Mouse (Mus musculus) megakaryocyte, embryonic 14.5 days (primary cell): Measurements from ENCODE around the gene U2af1. TPM values are rescaled to one million over a fixed set of nuclear protein-coding genes. Genes with fewer than 3 reads are reported as not detected.

Experiments used
- H3K27me3 ChIP-seq: replicated peaks from 2 replicates; pipeline ENCODE3; 2012; ENCODE audit warnings: inconsistent platforms
- H3K36me3 ChIP-seq: replicated peaks from 2 replicates; pipeline ENCODE3; 2012; ENCODE audit warnings: low read length, inconsistent platforms, mixed read lengths
- H3K4me1 ChIP-seq: 2 replicates; pipeline ENCODE4 v1.6.1; 2012; ENCODE audit warnings: inconsistent platforms
- H3K4me3 ChIP-seq: replicated peaks from 2 replicates; pipeline ENCODE3; 2012; ENCODE audit warnings: moderate library complexity, mild to moderate bottlenecking, inconsistent platforms
- H3K9me3 ChIP-seq: 2 replicates; pipeline ENCODE4 v1.6.1; 2012; ENCODE audit warnings: inconsistent platforms
- FLI1 ChIP-seq: IDR thresholded peaks from 2 replicates; pipeline ENCODE4 v1.6.1; 2012; ENCODE audit warnings: low read length, inconsistent platforms, mixed read lengths
- GATA1 ChIP-seq: IDR thresholded peaks from 3 replicates; pipeline ENCODE4 v1.6.1; 2012; ENCODE audit warnings: mixed read lengths, low read length, inconsistent platforms, borderline replicate concordance
- polyA plus RNA-seq: library from polyadenylated mRNA; stranded (reverse); fragments of >175 nt; gene quantifications from 2 replicates; pipeline ENCODE4 v1.2.3, GENCODE M21; 2012; ENCODE audit warnings: low replicate concordance; ENCODE audit not compliant: insufficient read depth

The U2af1 gene
- polyA plus RNA-seq, 1 experiment: 101 TPM

DNA sequence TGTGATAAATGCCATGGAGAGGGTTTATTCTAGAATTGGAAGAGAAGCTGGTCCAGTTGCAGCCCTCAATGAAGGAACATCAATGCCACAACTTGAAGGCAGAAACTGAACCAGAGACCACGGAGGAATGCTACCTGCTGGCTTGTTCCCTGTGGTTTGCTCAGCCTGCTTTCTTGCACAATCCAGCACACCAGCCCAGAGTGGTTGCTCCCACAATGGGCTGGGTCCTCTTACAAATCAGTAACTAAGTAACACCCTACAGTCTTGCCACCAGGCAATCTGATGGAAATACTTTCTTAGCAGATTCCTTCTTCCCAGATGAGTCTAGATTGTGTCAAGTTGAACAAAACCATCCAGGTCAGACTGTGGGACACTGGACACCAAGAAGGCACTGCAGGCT, 30.9 kb upstream of the U2af1 start:
- Histone ChIP-seq H3K4me3 (no peak overlapping the region), H3K27me3 (peaks cover 65% of the 10 kb centered on the region), H3K4me1 (peaks cover 27% of the 10 kb centered on the region), H3K36me3 (no peaks in the 10 kb centered on the region), H3K9me3 (no peaks in the 10 kb centered on the region)
- TF ChIP-seq GATA1 (no peak), FLI1 (no peak)

- Histone ChIP-seq H3K27me3 (peaks cover 66% of the 10 kb centered on the region), H3K36me3 (no peaks in the 10 kb centered on the region), H3K4me3 (no peak overlapping the region), H3K9me3 (no peaks in the 10 kb centered on the region), H3K4me1 (peaks cover 16% of the 10 kb centered on the region)
- no peak for TF ChIP-seq FLI1
- no peak for TF ChIP-seq GATA1
These were observed 29.4 kb upstream of the U2af1 start for GRCm38 (mm10) chr17:31688112-31688511.

DNA sequence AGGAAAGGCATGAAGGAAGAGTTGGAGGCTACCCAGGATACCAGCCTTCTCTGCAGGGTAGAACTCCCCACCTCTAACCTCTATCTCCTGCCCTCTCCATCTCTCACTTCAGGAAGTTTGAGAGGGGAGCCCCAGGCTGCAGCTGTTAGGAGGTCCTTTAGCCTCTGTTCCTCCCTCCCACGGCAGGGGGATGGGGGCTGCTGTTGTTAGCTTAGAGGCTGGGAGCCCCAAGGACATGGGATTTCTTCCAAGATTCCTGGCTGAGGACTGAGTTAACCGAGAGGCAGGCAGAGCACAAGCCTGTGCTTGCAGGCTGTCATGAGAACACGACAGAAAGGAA, 27.5 kb upstream of the U2af1 start:
- H3K4me3 ChIP-seq: no peak overlapping the region
- no peaks in the 10 kb centered on the region for H3K36me3 ChIP-seq
- H3K27me3 ChIP-seq: peaks cover 67% of the 10 kb centered on the region
- H3K4me1 ChIP-seq: peaks cover 19% of the 10 kb centered on the region
- no peaks in the 10 kb centered on the region for H3K9me3 ChIP-seq
- TF ChIP-seq FLI1: no peak
- no peak for TF ChIP-seq GATA1

DNA sequence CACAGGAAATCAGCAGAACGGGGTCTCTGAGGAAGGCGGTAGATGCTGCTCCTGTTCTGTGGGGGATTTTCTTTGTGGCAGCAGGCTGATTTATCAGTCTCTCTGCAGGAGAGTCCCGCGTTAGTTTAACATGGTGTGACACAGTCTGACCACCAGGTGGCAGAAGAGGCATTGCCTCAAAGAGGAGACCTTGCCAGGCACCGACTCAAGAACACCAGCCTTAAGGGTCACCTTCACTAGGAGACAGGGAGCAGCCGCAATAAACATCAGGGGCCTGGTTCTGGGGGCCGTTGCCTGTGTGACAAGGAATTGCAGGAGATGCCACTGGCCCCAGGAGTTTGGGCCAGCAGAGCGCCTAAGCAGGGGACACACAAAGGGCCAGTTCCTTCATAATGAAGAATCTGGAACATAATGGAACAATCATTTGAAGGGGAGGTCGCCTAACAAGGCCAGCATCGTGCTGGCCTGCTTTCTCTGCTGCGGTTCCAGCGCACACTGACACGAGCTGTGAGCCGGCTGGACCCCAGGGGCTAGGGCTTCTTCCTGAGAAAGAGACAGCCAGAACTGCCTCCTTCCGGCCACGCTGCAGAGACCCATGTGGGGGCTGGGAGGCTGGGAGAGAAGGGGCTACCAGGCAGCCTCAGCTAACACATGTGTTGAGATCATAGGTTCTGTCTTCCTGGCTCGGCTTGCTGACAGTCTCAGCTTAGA, 27.0 kb upstream of the U2af1 start:
- TF ChIP-seq GATA1 (no peak), FLI1 (no peak)
- peak overlapping the region; percentile 33 for H3K4me3 ChIP-seq
- H3K9me3 ChIP-seq: no peaks in the 10 kb centered on the region
- peaks cover 67% of the 10 kb centered on the region for H3K27me3 ChIP-seq
- no peaks in the 10 kb centered on the region for H3K36me3 ChIP-seq
- peaks cover 23% of the 10 kb centered on the region for H3K4me1 ChIP-seq

DNA sequence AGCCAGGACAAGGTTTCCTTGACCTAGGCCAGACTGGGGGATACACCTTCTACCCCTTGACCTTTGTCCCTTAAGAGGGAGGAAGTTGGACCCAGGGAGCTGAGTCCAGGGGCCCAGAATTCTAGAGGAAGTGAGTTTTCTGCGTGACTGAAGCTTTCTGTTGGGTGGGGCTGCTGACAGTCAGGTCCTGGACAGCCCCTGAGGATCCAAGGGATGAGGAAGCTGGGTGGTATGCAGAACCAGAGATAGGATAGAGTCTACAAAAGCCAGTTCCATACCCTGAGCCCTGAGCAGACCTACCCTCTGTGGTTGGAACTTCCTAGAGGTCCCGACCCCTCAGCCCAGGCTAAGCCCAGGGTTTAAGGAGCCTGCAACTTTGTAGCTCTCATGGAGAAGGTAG, 21.8 kb upstream of the U2af1 start:
- H3K36me3 ChIP-seq: no peaks in the 10 kb centered on the region
- no peaks in the 10 kb centered on the region for H3K9me3 ChIP-seq
- H3K27me3 ChIP-seq: peaks cover 81% of the 10 kb centered on the region
- peaks cover 15% of the 10 kb centered on the region; the same call in 1 of the 2 replicates for H3K4me1 ChIP-seq
- no peak overlapping the region for H3K4me3 ChIP-seq
- TF ChIP-seq FLI1: no peak

- H3K9me3 ChIP-seq: no peaks in the 10 kb centered on the region
- peaks cover 78% of the 10 kb centered on the region for H3K27me3 ChIP-seq
- H3K4me1 ChIP-seq: peaks cover 14% of the 10 kb centered on the region; the same call in 1 of the 2 replicates
- H3K36me3 ChIP-seq: no peaks in the 10 kb centered on the region
- H3K4me3 ChIP-seq: no peak within 1 kb of the TSS
- TF ChIP-seq FLI1 (no peak), GATA1 (no peak)
These were observed 18.8 kb upstream of the U2af1 start, which contains the start of gene Cryaa for GRCm38 (mm10) chr17:31677507-31677906. TSS of gene Cryaa (plus strand) at chr17:31677807.

- H3K27me3 ChIP-seq: peaks cover 64% of the 10 kb centered on the region
- no peaks in the 10 kb centered on the region for H3K9me3 ChIP-seq
- no peaks in the 10 kb centered on the region; the same call in 1 of the 2 replicates for H3K4me1 ChIP-seq
- H3K36me3 ChIP-seq: no peaks in the 10 kb centered on the region
- H3K4me3 ChIP-seq: no peak overlapping the region
- no peak for TF ChIP-seq FLI1
- TF ChIP-seq GATA1: no peak
These were observed 15.7 kb upstream of the U2af1 start for GRCm38 (mm10) chr17:31674426-31674825.

GRCm38 (mm10) chr17:31672279-31672678, 13.6 kb upstream of the U2af1 start:
- H3K9me3 ChIP-seq: no peaks in the 10 kb centered on the region
- TF ChIP-seq FLI1: no peak
- no peaks in the 10 kb centered on the region for H3K36me3 ChIP-seq
- H3K27me3 ChIP-seq: peaks cover 56% of the 10 kb centered on the region
- H3K4me1 ChIP-seq: no peaks in the 10 kb centered on the region
- H3K4me3 ChIP-seq: no peak overlapping the region

GRCm38 (mm10) chr17:31671698-31672097, 13.0 kb upstream of the U2af1 start:
- H3K27me3 ChIP-seq: peaks cover 54% of the 10 kb centered on the region
- H3K36me3 ChIP-seq: no peaks in the 10 kb centered on the region
- no peak overlapping the region for H3K4me3 ChIP-seq
- H3K4me1 ChIP-seq: no peaks in the 10 kb centered on the region
- H3K9me3 ChIP-seq: no peaks in the 10 kb centered on the region
- TF ChIP-seq GATA1 (no peak), FLI1 (no peak)

GRCm38 (mm10) chr17:31670163-31670562, 11.5 kb upstream of the U2af1 start:
- Histone ChIP-seq H3K9me3 (no peaks in the 10 kb centered on the region), H3K36me3 (no peaks in the 10 kb centered on the region), H3K27me3 (peaks cover 48% of the 10 kb centered on the region), H3K4me1 (no peaks in the 10 kb centered on the region), H3K4me3 (no peak overlapping the region)
- TF ChIP-seq GATA1 (no peak), FLI1 (no peak)
